Mouse (Mus musculus): Measurements from ENCODE around the gene Lgals2. TPM values are rescaled to one million over a fixed set of nuclear protein-coding genes. Genes with fewer than 3 reads are reported as not detected.
"Not testable (repeated sequence)": the region's sequence is repeated elsewhere in the genome, so short reads cannot be mapped to it uniquely, and the experiment has no call there.

The Lgals2 gene
- polyA plus RNA-seq, 1 experiment, result 0.35 TPM

DNA sequence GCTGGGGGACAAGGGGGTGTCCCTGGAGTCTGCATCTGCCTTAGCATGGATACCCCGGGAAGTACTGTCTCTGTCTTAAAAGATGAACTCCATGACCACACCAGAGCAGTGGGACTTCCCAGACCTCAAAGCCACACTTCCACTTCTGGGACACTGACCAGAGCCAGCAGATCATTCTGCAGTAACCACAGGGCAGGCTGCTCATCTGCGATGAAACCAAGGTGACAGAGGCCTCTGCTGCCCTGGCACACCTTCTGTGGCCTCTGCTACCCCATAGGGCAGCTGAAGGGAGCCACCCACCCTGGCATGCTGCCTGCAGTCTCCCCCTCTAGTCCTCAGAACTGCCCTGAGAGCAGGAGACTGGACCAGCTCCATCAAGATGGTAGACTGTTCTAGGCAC, 40.4 kb upstream of the Lgals2 start:
- TF ChIP-seq CTCF (IDR thresholded peaks at IDR 0.05; ENCODE audit: extremely low read depth, insufficient read depth, low read length) (no peak), POLR2A (IDR thresholded peaks at IDR 0.05; ENCODE audit: extremely low read depth, insufficient read depth, low read length) (no peak)
- no peaks in the 10 kb centered on the region for H3K4me1 ChIP-seq (ENCODE audit: control insufficient read depth, insufficient read depth, low read length)

DNA sequence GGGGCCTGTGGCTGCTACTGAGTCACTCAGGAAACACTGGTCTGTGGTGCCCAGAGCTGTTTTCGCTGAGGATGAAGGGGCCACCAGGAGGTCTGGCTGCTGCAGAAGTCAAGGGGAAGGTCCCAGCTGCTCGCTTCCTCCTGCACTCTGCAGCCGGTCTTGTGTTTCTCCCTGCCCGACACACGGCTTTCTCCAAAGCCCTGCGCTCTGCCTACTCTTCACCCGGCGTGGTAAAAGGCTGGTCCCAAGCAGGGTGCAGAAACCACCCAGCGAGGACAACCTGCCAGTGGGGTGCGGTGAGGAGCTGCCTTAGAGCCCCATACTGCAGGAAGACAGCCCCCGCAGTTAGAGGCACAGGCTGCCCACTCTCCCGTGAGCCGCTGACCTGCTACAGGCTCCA, 39.4 kb upstream of the Lgals2 start:
- H3K4me3 ChIP-seq (ENCODE audit: insufficient read depth, low read length), result no peak overlapping the region
- no peak for TF ChIP-seq CTCF (IDR thresholded peaks at IDR 0.05; ENCODE audit: extremely low read depth, insufficient read depth, low read length)
- TF ChIP-seq POLR2A (IDR thresholded peaks at IDR 0.05; ENCODE audit: extremely low read depth, insufficient read depth, low read length), result no peak
- no peak overlapping the region for H3K27ac ChIP-seq (ENCODE audit: insufficient read depth, low read length)
- H3K4me1 ChIP-seq (ENCODE audit: control insufficient read depth, insufficient read depth, low read length), result no peaks in the 10 kb centered on the region

More for the DNA sequence above, 40.4 kb upstream of the Lgals2 start:
- Histone ChIP-seq H3K4me3 (ENCODE audit: insufficient read depth, low read length) (no peak overlapping the region), H3K27ac (ENCODE audit: insufficient read depth, low read length) (no peak overlapping the region)

DNA sequence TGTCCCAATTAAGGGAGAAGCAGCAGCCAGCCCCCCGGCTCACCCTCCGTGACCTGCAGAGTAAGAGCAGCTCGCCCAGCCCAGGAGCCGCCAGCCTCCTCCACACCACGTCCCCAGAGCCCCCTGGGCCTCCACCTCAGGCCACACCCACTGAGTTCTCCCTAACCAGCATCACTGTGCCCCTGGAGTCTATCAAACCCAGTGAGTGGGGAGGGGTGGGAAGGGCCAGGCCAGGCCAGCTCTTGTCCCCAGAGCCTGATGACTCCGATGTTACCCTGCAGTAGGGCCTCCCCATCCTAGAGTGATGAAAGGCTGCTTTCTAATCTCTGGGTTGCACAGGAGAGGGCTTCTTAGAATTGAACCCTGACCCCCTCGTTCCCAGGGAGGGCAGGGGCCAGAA, 37.1 kb upstream of the Lgals2 start:
- TF ChIP-seq CTCF (IDR thresholded peaks at IDR 0.05; ENCODE audit: extremely low read depth, insufficient read depth, low read length) (no peak), POLR2A (IDR thresholded peaks at IDR 0.05; ENCODE audit: extremely low read depth, insufficient read depth, low read length) (no peak)
- no peaks in the 10 kb centered on the region for H3K4me1 ChIP-seq (ENCODE audit: control insufficient read depth, insufficient read depth, low read length)
- no peak overlapping the region for H3K27ac ChIP-seq (ENCODE audit: insufficient read depth, low read length)
- no peak overlapping the region for H3K4me3 ChIP-seq (ENCODE audit: insufficient read depth, low read length)

DNA sequence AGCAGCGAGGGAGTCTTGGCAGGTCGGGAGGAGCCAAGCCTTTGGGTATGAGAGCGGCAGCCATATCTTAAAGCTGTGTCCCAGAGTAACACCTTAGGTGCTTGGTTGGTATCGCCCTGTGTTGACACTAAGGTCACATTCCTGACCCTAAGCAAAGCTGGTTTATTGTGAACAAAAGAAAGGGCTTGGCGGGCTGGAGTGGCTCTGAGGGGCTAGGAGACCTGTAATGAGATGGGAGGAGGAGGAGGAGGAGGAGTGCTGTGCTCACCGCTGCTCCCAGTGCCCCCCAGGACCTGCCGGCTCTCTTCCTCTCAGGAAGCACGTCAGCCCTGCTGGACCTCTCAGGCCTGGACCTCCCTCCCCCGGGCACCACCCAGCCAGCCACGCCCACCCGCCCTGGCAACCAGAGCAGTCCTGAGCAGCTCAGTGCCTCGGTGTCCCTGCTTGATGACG, 34.1 kb upstream of the Lgals2 start:
- no peaks in the 10 kb centered on the region for H3K4me1 ChIP-seq (ENCODE audit: control insufficient read depth, insufficient read depth, low read length)
- H3K27ac ChIP-seq (ENCODE audit: insufficient read depth, low read length), result no peak overlapping the region
- TF ChIP-seq CTCF (IDR thresholded peaks at IDR 0.05; ENCODE audit: extremely low read depth, insufficient read depth, low read length) (no peak), POLR2A (IDR thresholded peaks at IDR 0.05; ENCODE audit: extremely low read depth, insufficient read depth, low read length) (no peak)
- H3K4me3 ChIP-seq (ENCODE audit: insufficient read depth, low read length), result no peak overlapping the region

DNA sequence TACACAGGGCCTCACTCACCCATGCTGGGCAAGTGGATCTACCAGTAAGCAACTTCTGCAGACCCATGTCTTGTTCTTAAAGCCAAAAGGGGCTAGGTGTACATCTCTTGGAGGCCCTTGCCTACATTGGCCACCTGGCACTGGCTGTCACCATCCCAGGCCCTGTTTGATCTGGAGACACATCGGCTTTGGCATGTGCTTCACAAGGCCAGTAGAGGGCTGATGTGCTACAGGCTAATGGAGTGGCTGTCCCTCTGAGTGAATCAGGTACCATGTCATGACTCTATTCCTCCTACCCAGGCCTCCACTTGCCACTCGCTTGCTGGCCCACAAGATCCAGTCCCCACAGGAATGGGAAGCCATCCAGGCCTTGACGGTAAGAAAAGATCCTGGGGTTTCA, 26.5 kb upstream of the Lgals2 start:
- Histone ChIP-seq H3K4me3 (ENCODE audit: insufficient read depth, low read length) (no peak overlapping the region), H3K4me1 (ENCODE audit: control insufficient read depth, insufficient read depth, low read length) (no peaks in the 10 kb centered on the region; the same call in 1 of the 2 replicates), H3K27ac (ENCODE audit: insufficient read depth, low read length) (no peak overlapping the region)
- TF ChIP-seq POLR2A (IDR thresholded peaks at IDR 0.05; ENCODE audit: extremely low read depth, insufficient read depth, low read length) (no peak), CTCF (IDR thresholded peaks at IDR 0.05; ENCODE audit: extremely low read depth, insufficient read depth, low read length) (no peak)

DNA sequence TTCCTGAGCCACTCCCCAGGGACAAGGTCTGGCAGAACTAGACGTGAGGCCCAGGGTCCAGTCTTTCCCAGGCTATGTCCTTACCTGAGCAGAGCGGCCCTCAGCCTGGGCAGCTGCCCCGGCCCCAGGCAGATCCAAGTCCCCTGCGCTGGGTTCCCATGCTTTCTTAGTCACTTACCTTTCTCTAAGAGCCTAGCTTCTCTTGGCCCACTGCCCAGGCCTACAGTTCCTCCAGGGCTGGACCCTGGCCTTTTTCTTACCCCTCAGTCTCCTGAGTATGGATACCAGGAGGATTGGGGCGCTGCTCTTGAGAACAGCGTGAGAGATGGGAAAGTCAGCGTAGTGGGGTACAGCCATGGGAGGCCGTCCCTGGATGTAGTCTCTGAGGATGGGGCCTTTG, 25.1 kb upstream of the Lgals2 start:
- Histone ChIP-seq H3K27ac (ENCODE audit: insufficient read depth, low read length) (no peak overlapping the region), H3K4me1 (ENCODE audit: control insufficient read depth, insufficient read depth, low read length) (peaks cover 1% of the 10 kb centered on the region; the same call in 1 of the 2 replicates), H3K4me3 (ENCODE audit: insufficient read depth, low read length) (no peak overlapping the region)
- no peak for TF ChIP-seq POLR2A (IDR thresholded peaks at IDR 0.05; ENCODE audit: extremely low read depth, insufficient read depth, low read length)
- no peak for TF ChIP-seq CTCF (IDR thresholded peaks at IDR 0.05; ENCODE audit: extremely low read depth, insufficient read depth, low read length)

DNA sequence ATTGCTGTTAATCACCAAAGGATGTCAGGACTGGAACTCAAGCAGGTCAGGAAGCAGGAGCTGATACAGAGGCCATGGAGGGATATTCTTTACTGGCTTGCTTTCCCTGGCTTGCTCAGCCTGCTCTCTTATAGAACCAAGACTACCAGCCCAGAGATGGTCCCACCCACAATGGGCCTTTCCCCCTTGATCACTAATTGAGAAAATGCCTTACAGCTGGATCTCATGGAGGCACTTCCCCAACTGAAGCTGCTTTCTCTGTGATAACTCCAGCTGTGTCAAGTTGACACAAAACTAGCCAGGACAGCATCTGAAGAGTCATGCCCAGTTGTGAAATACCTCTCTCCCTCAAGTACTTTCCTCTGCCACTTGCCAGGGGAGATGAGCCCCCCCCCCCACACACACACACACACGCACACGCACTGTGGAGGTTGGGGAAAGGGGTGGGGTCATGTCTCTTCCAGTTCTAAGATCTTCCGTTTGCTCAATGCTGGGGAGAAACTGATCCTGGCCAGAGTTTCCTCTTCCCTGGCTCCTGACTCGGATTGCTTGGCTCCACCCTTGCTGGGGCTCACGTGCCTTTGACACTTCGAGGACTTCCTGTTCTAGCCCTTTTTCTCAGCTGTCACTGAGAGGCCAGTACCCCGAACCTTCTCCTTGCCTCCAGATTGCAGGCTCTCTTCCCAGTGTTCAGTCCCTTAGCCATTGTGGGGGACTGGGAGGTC, 23.6 kb upstream of the Lgals2 start:
- H3K4me1 ChIP-seq (ENCODE audit: control insufficient read depth, insufficient read depth, low read length); H3K27ac ChIP-seq (ENCODE audit: insufficient read depth, low read length); H3K4me3 ChIP-seq (ENCODE audit: insufficient read depth, low read length): not testable (repeated sequence)

DNA sequence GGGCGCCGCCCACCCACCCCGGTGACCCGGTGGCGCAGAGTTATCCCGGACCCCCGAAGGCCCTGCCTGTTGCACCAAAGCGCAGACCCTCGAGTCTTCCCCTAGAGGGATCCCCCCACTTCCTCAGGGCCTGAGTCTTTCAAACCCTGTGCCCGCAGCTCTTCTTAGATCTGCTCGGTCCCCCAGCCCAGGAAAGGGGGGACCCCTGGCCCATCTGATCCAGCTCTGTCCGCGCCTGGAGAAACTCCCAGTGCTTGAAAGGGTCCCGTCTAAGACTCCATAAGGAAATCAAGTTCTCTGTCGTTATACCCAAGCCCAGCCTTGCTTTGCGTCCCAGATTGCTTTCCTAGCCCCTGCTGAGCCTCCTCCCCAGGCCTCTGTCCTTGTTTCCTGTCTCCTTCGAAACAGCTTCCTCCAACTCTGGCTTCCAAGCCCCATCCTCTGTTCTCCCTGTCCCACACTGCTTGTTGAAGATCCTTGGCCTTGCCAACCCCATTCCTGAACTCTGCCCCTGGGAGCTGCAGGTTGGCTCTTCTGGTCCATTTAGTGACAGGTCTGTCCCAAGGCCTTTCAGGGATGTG, 22.6 kb upstream of the Lgals2 start:
- TF ChIP-seq CTCF (IDR thresholded peaks at IDR 0.05; ENCODE audit: extremely low read depth, insufficient read depth, low read length) (no peak), POLR2A (IDR thresholded peaks at IDR 0.05; ENCODE audit: extremely low read depth, insufficient read depth, low read length) (no peak)
- Histone ChIP-seq H3K27ac (ENCODE audit: insufficient read depth, low read length) (peak overlapping the region; percentile 48; the same call in 1 of the 2 replicates), H3K4me3 (ENCODE audit: insufficient read depth, low read length) (peak overlapping the region; percentile 45), H3K4me1 (ENCODE audit: control insufficient read depth, insufficient read depth, low read length) (peaks cover 1% of the 10 kb centered on the region; the same call in 1 of the 2 replicates)

DNA sequence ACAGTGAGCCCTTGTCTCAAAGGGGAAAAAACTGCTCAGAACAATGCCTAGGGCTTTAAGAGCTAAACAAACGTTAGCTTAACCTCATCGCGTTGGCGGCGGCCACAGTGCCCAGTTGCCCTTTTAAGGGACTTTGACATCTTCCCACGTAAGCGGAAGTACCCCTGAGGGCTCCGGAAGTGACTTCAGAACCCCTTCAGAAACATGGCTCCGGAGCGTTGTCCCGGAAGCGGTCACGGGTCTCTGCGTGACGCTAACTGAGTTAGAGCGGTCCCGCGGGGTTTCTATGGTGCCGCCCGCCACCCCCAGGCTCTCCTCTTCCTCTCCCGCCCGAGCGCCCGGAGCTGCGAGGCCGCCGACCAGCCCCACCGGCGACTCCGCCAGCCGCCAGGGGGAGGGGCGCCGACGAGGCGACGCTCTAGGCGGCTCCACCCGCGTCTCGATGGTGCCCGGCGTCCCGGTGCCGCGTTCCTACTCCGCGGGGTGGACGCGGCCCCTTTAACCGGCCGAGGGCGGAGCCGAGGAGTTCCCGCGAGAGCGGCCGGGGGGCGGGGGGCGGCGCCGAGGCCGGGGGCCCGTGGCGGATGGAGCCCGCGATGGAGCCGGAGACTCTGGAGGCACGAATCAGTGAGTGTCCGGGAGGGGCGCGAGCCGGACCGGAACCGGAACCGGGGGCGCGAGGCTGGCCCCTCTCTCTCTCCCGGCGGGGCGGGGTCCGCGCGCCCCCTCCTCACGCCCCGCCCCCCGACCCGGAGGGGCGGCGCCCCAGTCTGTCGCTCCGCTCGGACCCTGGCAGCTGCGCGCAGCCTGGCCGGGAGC, 21.9 kb upstream of the Lgals2 start, which contains the start of gene Gga1:
Gga1 (plus strand) TSS at position 200 of the 819 bp plus-strand sequence.
- peak within 1 kb of the TSS; percentile 93 for H3K27ac ChIP-seq (ENCODE audit: insufficient read depth, low read length)
- H3K4me3 ChIP-seq (ENCODE audit: insufficient read depth, low read length), result peak within 1 kb of the TSS; percentile 45
- peaks cover 1% of the 10 kb centered on the region; the same call in 1 of the 2 replicates for H3K4me1 ChIP-seq (ENCODE audit: control insufficient read depth, insufficient read depth, low read length)
- peak; percentile 88 for TF ChIP-seq POLR2A (IDR thresholded peaks at IDR 0.05; ENCODE audit: extremely low read depth, insufficient read depth, low read length)
- no peak for TF ChIP-seq CTCF (IDR thresholded peaks at IDR 0.05; ENCODE audit: extremely low read depth, insufficient read depth, low read length)

All from cortical plate, adult 2 months (tissue).